ENCODE assay signal across 19 mouse cellular contexts in genomic region chr2:127759157-127759880, GRCm38 (mm10). TPM values are rescaled to one million over a fixed set of nuclear protein-coding genes. Genes with fewer than 3 reads are reported as not detected.
A peak's percentile ranks its signal among the peaks of the same experiment; 100 is the strongest.
DNase-seq lines count a peak whose midpoint lies in the region; TF ChIP-seq lines count a peak whose summit lies in the region.
"Had no signal": no experiment of that assay in that cellular context is flagged by ENCODE, and none has a peak within 500 bp of the region (broad histone marks: within the 10 kb centered on the region; RNA-seq: fewer than 3 reads in every experiment).

No protein-coding gene starts in this region.

- TF ChIP-seq POLR2A in lung, adult 2 months (IDR thresholded peaks at IDR 0.05; ENCODE audit: borderline replicate concordance, extremely low read depth, low read depth, low read length): no peak

- peak; percentile 37 to 41 for DNase-seq in cerebellum, postnatal 14 days
- DNase-seq in cerebellum, adult 11 months: no peak
- no peak for DNase-seq in lung, adult 2 months
- no peak for DNase-seq in lung, postnatal 4 days
- peak; percentile 79 for DNase-seq in adrenal gland, postnatal 10 days
- DNase-seq in lung, postnatal 10 days: peak; percentile 16
- no peak for DNase-seq in kidney, adult 9 months
- DNase-seq in retina, postnatal 1 day: no peak
- DNase-seq: gastrocnemius, postnatal 10 days; kidney, postnatal 25 days; left cerebral cortex, postnatal 4 days; right cerebral cortex, postnatal 25 days had no signal

- no peak overlapping the region for H3K4me3 ChIP-seq in lung, adult 2 months (replicated peaks; ENCODE audit: extremely low read depth, low read depth, low read length)
- H3K4me3 ChIP-seq: erythroblast, embryonic 14.5 days; liver, embryonic 15.5 days; megakaryocyte, embryonic 14.5 days had no signal

- whole genome bisulfite sequencing in lung, adult 2 months: 55% methylated on average over 5 of the region's 5 CpGs

- peak; percentile 45; the same call in 1 of the 2 replicates for TF ChIP-seq CTCF in lung, adult 2 months (IDR thresholded peaks at IDR 0.05; ENCODE audit: insufficient read depth, low read length)

- H3K4me1 ChIP-seq in lung, adult 2 months (ENCODE audit: control insufficient read depth, insufficient read depth, low read length): no peaks in the 10 kb centered on the region

RNA-seq across cellular contexts. Expression of gene Nphp1, which starts 29.4 kb away (rescaled TPM):
- 9.2 and 14.5 TPM in 2 replicates for polyA plus RNA-seq in lung, adult 2 months (2012; rRNA removed)
- total RNA-seq in adrenal gland, postnatal 10 days (2021): 10 to 100 TPM; 20.7 to 22.8 TPM
- total RNA-seq: monocyte, adult 5-6 weeks had no signal

RNA-seq across cellular contexts. Expression of gene Mall, which starts 29.6 kb away (rescaled TPM):
- polyA plus RNA-seq in lung, adult 2 months (2012; rRNA removed): 11.4 and 28.6 TPM in 2 replicates
- 1 to 10 TPM; 5.1 to 6.0 TPM for total RNA-seq in adrenal gland, postnatal 10 days (2021)
- total RNA-seq: hematopoietic stem cell, adult 5-6 weeks; monocyte, adult 5-6 weeks had no signal
- polyA plus RNA-seq: C2C12; erythroblast, embryonic 14.5 days; inflammation-experienced regulatory T-cells, adult 6 months had no signal

RNA-seq across cellular contexts. Expression of gene Mtln, which starts 33.0 kb away (rescaled TPM):
- polyA plus RNA-seq in lung, adult 2 months (2012; rRNA removed): 55.0 and 60.0 TPM in 2 replicates
- total RNA-seq in adrenal gland, postnatal 10 days (2021): 10 to 100 TPM; 62.8 to 68.3 TPM

Comparison
In these comparisons a context has a peak if more than half of its experiments do, and no peak if none do; other contexts are left out.
1. DNase-seq: peak in cerebellum, postnatal 14 days (2 of 2), adrenal gland, postnatal 10 days (single experiment) and lung, postnatal 10 days (single experiment); none in cerebellum, adult 11 months (single experiment), lung, adult 2 months (single experiment), lung, postnatal 4 days (0 of 2), kidney, adult 9 months (single experiment) and retina, postnatal 1 day (single experiment).